Mouse (Mus musculus) bone marrow macrophage, adult 2 months (primary cell): ENCODE data around the gene Top2a.

Experiments used
- CTCF ChIP-seq: IDR thresholded peaks from 2 replicates; pipeline ENCODE4 v1.5.1; 2012; ENCODE audit warnings: low read depth, mild to moderate bottlenecking, low read length, moderate library complexity
- POLR2A ChIP-seq: IDR thresholded peaks from 2 replicates; pipeline ENCODE4 v1.6.1; 2012; ENCODE audit warnings: mild to moderate bottlenecking, low read depth, low read length, borderline replicate concordance

GRCm38 (mm10) chr11:99026899-99027440, 3.0 kb upstream of the Top2a start:
- TF ChIP-seq CTCF (no peak), POLR2A (no peak)
